Mouse (Mus musculus): ENCODE results near the gene Ube2e2.

- TF ChIP-seq CTCF (IDR thresholded peaks at IDR 0.05; ENCODE audit: low read depth): no peak
- no peak for TF ChIP-seq EP300 (IDR thresholded peaks at IDR 0.05; ENCODE audit: low read depth)
These were observed 265.9 kb downstream of the Ube2e2 start for GRCm38 (mm10) chr14:18628170-18628569.
